Mouse (Mus musculus): ENCODE measurements around the gene Nkd1. TPM values are rescaled to one million over a fixed set of nuclear protein-coding genes. Genes with fewer than 3 reads are reported as not detected.

Gene Nkd1
- polyA plus RNA-seq, 1 experiment = 68.5 TPM

GRCm38 (mm10) chr8:88626433-88626832 is 105.3 kb downstream of the Nkd1 start:
- no peak for DNase-seq (ENCODE audit: low read depth)
- TF ChIP-seq CTCF (IDR thresholded peaks at IDR 0.05; ENCODE audit: borderline replicate concordance, extremely low read depth, insufficient read depth, insufficient read length) (no peak), POLR2A (IDR thresholded peaks at IDR 0.05; ENCODE audit: borderline replicate concordance, extremely low read depth, insufficient read depth, insufficient read length, poor library complexity, severe bottlenecking) (no peak)

- DNase-seq (ENCODE audit: low read depth) = no peak
- TF ChIP-seq CTCF (IDR thresholded peaks at IDR 0.05; ENCODE audit: borderline replicate concordance, extremely low read depth, insufficient read depth, insufficient read length) (no peak), POLR2A (IDR thresholded peaks at IDR 0.05; ENCODE audit: borderline replicate concordance, extremely low read depth, insufficient read depth, insufficient read length, poor library complexity, severe bottlenecking) (no peak)
Measured at GRCm38 (mm10) chr8:88626940-88627264, 105.7 kb downstream of the Nkd1 start.

DNA sequence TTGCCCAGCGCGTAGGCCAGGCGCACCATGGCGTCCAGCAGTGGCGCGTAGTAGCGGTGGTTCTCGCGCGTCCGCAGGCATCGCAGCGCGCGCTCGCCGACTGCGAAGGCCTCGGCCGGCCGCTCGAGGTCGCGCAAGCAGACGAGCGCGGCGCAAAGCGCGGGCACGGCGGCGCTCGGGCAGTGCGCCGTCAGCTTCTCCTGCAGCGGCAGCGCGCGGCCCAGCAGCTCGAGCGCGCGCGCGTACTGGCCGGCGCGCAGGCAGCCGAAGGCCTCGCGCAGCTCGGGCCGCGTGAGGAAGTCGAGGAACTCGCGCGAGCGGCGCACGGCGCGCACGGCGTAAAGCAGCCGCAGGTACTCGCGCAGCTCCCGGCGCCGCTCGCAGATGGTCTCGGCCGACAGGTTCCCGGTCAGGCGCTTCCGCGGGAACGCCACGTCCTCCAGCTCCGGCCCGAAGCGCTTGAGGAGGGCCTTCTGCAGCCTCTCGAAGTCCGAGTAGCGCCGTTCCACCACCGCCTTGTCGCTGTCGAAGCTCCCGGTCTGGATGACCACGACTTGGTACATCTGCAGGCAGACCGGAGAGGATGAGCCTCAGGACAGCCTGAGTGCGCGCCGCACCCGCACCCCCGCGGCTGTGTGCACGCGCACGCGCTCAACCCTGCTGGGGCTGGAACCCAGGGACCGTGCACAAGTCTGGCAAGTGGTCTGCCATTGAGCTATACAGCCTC is 106.3 kb downstream of the Nkd1 start:
- TF ChIP-seq CTCF (IDR thresholded peaks at IDR 0.05; ENCODE audit: borderline replicate concordance, extremely low read depth, insufficient read depth, insufficient read length) (no peak), POLR2A (IDR thresholded peaks at IDR 0.05; ENCODE audit: borderline replicate concordance, extremely low read depth, insufficient read depth, insufficient read length, poor library complexity, severe bottlenecking) (peak; percentile 87)
- DNase-seq (ENCODE audit: low read depth) = peak; percentile 96

DNA sequence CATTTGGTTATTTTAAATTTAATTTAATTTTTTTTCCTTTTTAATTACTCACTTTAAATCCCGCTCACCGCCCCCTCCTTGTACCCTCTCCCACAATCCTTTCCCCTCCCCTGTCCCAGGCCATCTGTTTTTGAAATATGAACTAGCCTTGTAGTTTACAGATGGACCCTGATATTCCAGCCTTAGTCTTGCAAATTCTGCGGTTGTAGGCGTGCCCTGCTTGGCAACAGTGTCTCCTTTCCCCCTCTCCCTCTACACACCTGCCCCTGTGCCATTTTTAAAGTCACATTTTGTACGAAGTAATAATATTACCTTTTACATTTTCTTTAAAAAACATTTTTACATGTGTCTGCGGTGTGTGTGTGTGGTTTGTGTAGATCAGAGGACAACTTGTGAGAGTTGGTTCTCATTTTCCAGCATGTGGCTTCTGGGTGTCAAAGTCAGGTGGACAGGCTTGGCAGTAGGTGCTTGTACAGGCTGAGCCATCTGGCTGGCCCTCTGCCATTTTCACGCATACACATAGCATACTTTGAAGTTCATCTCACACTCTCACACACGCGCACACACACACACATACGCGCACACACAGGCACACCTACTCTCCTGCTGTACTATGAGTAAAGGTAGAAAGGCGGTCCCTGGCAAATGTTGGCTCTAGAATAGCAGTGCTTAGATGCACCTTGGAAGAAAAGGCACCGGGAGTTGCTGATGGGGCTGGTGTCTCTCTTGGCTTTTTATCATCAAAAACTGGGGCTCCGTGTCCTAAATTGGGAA is 107.0 kb downstream of the Nkd1 start:
- DNase-seq (ENCODE audit: low read depth) = peak; percentile 60
- no peak for TF ChIP-seq POLR2A (IDR thresholded peaks at IDR 0.05; ENCODE audit: borderline replicate concordance, extremely low read depth, insufficient read depth, insufficient read length, poor library complexity, severe bottlenecking)
- no peak for TF ChIP-seq CTCF (IDR thresholded peaks at IDR 0.05; ENCODE audit: borderline replicate concordance, extremely low read depth, insufficient read depth, insufficient read length)

GRCm38 (mm10) chr8:88630225-88630624 is 109.1 kb downstream of the Nkd1 start:
- TF ChIP-seq CTCF (IDR thresholded peaks at IDR 0.05; ENCODE audit: borderline replicate concordance, extremely low read depth, insufficient read depth, insufficient read length) (no peak), POLR2A (IDR thresholded peaks at IDR 0.05; ENCODE audit: borderline replicate concordance, extremely low read depth, insufficient read depth, insufficient read length, poor library complexity, severe bottlenecking) (no peak)

GRCm38 (mm10) chr8:88631081-88631480 is 109.9 kb downstream of the Nkd1 start:
- peak; percentile 58 for DNase-seq (ENCODE audit: low read depth)
- TF ChIP-seq POLR2A (IDR thresholded peaks at IDR 0.05; ENCODE audit: borderline replicate concordance, extremely low read depth, insufficient read depth, insufficient read length, poor library complexity, severe bottlenecking) = no peak
- TF ChIP-seq CTCF (IDR thresholded peaks at IDR 0.05; ENCODE audit: borderline replicate concordance, extremely low read depth, insufficient read depth, insufficient read length) = peak; percentile 15; the same call in 1 of the 2 replicates

More at GRCm38 (mm10) chr8:88630225-88630624, 109.1 kb downstream of the Nkd1 start:
- no peak for DNase-seq (ENCODE audit: low read depth)

GRCm38 (mm10) chr8:88633343-88633765 is 112.2 kb downstream of the Nkd1 start:
- no peak for DNase-seq (ENCODE audit: low read depth)
- TF ChIP-seq CTCF (IDR thresholded peaks at IDR 0.05; ENCODE audit: borderline replicate concordance, extremely low read depth, insufficient read depth, insufficient read length) (no peak), POLR2A (IDR thresholded peaks at IDR 0.05; ENCODE audit: borderline replicate concordance, extremely low read depth, insufficient read depth, insufficient read length, poor library complexity, severe bottlenecking) (no peak)

DNA sequence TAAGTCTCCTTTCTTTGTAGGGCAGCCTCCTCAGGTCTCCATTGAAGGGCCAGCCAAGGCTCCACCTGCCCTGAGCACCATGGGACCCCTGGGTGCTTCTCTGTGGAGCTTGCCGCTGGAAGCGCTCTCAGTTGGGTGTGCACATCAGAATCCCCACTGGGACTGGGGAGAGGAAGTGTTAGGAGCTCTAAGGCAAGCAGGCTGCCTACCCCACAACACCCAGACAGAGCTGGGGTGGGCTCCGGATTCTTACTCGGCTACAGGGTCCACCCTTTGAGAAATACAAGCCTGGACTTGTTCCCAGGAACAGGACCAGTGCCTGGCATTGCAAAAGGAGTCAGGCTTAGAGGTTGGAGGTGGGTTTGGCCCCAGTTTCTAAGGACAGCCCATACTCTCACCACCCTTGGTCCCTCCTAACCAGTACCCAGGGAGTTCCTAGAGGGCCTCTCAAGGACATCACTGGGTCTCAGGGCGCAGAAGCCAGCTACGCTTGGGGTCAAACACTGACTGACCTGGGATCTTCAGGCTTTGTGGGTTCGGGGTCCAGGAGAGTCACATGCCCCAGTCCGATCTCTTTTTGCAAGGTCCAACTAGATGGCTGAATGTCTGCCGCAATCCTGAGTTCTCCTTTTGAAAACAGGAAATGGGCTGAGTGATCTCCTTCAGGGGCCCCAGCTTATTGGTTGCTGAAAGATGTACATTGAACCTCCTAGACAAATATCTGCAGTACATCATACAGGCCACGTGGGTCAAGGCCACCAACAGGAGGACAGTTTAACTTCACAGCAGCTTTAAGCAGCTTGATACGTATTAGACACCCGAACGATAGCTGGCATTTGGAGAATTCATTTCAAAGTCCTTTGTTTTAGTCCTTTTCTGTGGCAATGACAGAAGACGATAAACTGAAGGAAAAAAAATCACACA is 114.6 kb downstream of the Nkd1 start, which contains the start of gene Snx20:
Gene Snx20, minus strand, starts transcription at position 655 of the 924 bp plus-strand sequence.
- no peak for TF ChIP-seq POLR2A (IDR thresholded peaks at IDR 0.05; ENCODE audit: borderline replicate concordance, extremely low read depth, insufficient read depth, insufficient read length, poor library complexity, severe bottlenecking)
- TF ChIP-seq CTCF (IDR thresholded peaks at IDR 0.05; ENCODE audit: borderline replicate concordance, extremely low read depth, insufficient read depth, insufficient read length) = no peak
- DNase-seq (ENCODE audit: low read depth) = no peak

DNA sequence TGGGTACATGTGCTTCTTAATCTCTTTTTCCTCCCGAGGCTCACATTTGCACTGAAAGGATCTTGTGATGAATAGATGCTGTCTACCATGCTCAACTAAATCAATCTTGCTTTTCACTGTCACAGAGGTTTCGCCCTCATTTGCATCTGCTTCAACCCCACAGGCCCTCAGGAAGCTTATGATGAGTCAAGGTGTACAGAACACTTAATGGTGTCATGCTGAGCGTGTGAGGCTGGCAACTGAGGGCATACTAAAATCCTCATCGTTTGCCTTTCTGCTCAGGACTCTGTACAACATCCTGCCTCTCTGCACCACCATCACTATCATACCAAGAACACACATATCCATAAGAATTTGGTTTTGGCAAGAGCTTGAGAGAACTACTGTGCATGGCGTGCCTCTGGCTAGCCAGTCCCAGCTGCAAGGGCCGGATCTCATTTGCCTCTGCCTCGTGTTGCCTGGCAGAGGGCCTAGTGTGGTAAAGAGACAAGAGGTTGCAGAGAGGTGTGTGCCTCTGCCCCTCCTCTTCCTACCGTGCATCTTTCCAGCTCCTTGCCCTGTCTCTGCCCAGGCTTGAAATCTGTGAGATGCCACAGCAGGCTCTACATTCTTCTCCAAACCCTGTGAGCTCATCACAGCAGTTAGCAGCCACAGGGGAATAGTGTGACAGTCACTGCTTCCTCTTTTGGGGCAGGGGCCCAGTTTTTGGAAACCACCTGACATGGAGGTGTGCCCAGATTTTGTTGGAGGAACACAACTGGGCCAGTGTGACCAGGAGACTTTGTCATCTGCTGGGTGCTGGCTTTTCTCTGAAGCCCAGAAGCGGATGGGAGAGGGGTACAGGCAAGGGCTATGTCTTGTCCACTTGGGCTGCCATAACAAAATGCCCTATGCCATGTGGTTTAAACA is 116.2 kb downstream of the Nkd1 start:
- TF ChIP-seq CTCF (IDR thresholded peaks at IDR 0.05; ENCODE audit: borderline replicate concordance, extremely low read depth, insufficient read depth, insufficient read length) = no peak
- DNase-seq (ENCODE audit: low read depth) = no peak

DNA sequence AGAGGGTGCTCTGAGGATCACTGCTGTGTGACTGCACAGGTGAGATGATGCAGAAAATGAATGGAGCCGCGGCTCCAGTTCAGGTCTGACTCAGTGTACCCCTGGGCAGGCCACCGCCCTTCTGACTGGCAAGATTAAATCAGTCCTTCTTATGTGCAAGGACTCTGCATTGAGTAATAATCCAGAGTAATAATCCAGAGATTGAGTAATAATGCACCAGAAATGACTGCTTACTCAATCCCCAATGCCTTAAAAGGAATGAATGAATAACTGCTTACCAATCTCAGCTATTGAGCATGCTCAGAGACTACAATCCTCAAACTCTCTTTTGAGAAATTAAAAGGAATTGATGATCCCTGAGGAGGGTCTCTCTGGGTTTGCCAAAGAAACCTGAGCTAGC is 117.8 kb downstream of the Nkd1 start:
- DNase-seq (ENCODE audit: low read depth) = no peak
- TF ChIP-seq CTCF (IDR thresholded peaks at IDR 0.05; ENCODE audit: borderline replicate concordance, extremely low read depth, insufficient read depth, insufficient read length) = no peak
- TF ChIP-seq POLR2A (IDR thresholded peaks at IDR 0.05; ENCODE audit: borderline replicate concordance, extremely low read depth, insufficient read depth, insufficient read length, poor library complexity, severe bottlenecking) = no peak

Data from brain, embryonic 14.5 days (tissue).